Mouse (Mus musculus) heart, postnatal 14 days (tissue): ENCODE data around the gene Olfr905. TPM values are rescaled to one million over a fixed set of nuclear protein-coding genes. Genes with fewer than 3 reads are reported as not detected.

ENCODE experiments used
- DNase-seq, 2 experiments: peaks; one replicate each; pipeline ENCODE4 v3.0.0; 2021 to 2022
- intact Hi-C: fragments of 180-260 bp; cut with DNase I; formaldehyde crosslinking; loops from one replicate; pipeline ENCODE4 v1.15.1; 2025
- long read RNA-seq, 2 experiments: library from polyadenylated mRNA; stranded (forward); transcript quantifications; one replicate each; pipeline ENCODE4 v2.0.0; 2021
- total RNA-seq, 2 experiments: library from RNA; stranded (reverse); gene quantifications; 2 replicates each; pipeline ENCODE4 v1.2.3; 2021

Gene Olfr905
- not detected for total RNA-seq
- long read RNA-seq, experiment 1 = 0 reads
- long read RNA-seq, experiment 2 = 0 reads

GRCm38 (mm10) chr9:38470807-38471206 lies at the start of gene Olfr905:
Olfr905 (plus strand) TSS chr9:38471107.
- DNase-seq = no peak
- intact Hi-C loops = no loop called here

- DNase-seq = no peak
- intact Hi-C loops = no loop called here
Measured at GRCm38 (mm10) chr9:38423801-38424200, 47.1 kb upstream of the Olfr905 start.

GRCm38 (mm10) chr9:38427026-38427425 lies 43.9 kb upstream of the Olfr905 start:
- intact Hi-C loops = no loop called here
- DNase-seq = no peak

DNA sequence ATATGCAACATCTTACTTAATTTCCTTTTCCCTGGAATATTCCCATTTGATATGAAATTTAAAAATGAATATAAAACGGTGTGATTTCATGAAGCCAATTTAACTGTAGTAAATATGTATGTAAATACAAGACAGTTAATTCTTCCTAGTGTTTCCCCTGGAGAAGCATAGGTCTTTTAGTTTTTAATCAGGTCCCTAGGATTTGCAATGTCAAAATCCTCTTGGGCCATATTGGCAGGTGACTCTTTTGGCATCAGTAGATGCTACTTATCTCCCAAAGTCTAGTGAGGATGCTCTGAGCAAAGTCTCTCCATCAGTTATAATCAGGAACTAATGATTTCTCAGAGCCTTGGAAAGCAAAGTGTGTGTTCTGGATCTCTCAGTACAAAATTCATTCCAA lies 41.8 kb upstream of the Olfr905 start, which contains the start of gene Olfr901:
Gene Olfr901 (plus strand): TSS at position 301 of the 400 bp plus-strand sequence.
- intact Hi-C loops = no loop called here
- DNase-seq = no peak

- no peak for DNase-seq
- intact Hi-C loops = no loop called here
Measured at GRCm38 (mm10) chr9:38447352-38447751, 23.6 kb upstream of the Olfr905 start, which contains the start of gene Olfr902. Olfr902 (plus strand) TSS chr9:38447652.

GRCm38 (mm10) chr9:38462844-38463243 lies 8.1 kb upstream of the Olfr905 start, which contains the start of gene Olfr904:
Olfr904 (plus strand) TSS chr9:38463144.
- DNase-seq = no peak
- intact Hi-C loops = no loop called here

GRCm38 (mm10) chr9:38486785-38487184 lies 15.9 kb downstream of the Olfr905 start, which contains the start of gene Olfr906:
Olfr906 (plus strand) TSS chr9:38487085.
- intact Hi-C loops = no loop called here
- DNase-seq = no peak

DNA sequence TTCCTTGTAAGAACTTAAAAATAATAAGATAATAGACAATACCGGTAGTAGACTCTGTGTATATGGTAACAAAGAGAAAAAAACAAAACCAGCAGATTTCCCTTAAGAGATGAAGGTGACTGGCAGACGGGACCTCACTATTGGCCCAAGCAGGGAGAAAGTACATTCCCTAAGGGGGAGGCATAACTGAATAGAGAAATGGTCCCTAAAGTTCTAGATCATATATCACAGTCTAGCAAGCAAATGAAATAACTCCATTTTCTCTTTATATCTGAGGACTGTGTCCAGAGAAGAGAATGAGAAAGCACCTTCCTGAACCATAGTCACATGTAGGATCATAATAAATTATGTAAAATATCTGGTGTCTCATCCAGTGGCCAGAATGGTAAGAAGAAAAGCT lies 24.6 kb downstream of the Olfr905 start, which contains the start of gene Olfr907:
Gene Olfr907 (plus strand): TSS at position 301 of the 400 bp plus-strand sequence.
- DNase-seq = no peak
- intact Hi-C loops = no loop called here

- intact Hi-C loops = no loop called here
Measured at GRCm38 (mm10) chr9:38512353-38512752, 41.4 kb downstream of the Olfr905 start.

DNA sequence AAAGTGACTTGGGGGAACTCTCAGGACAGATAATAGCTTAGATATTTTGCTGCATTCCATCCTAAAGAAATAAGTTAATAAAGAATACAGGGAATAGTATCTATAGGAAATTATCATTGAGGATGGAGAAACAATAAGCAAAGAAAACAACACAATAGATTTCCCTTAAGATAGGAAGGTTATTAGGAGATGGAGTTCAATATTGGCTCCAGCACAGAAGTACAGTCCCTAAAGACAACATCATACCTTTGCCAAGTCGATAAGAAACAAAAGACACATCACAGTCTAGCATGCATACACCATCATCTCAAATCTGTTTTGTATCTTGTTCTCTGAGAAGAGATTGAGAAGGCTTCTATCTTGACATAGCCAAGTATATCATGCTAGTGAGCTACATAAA lies 50.4 kb downstream of the Olfr905 start, which contains the start of gene Olfr911-ps1:
Gene Olfr911-ps1 (plus strand): TSS at position 301 of the 400 bp plus-strand sequence.
- DNase-seq = no peak
- intact Hi-C loops = no loop called here

More at GRCm38 (mm10) chr9:38512353-38512752, 41.4 kb downstream of the Olfr905 start:
- no peak for DNase-seq

Other genes with a start within 250 kb of the Olfr905 start
- gene Olfr143, start 218.3 kb upstream of the Olfr905 start, total RNA-seq = not detected
- gene Olfr895, start 203.3 kb upstream of the Olfr905 start, total RNA-seq = not detected
- not detected for gene Olfr896-ps1, start 180.0 kb upstream of the Olfr905 start, total RNA-seq
- gene Olfr25, start 142.0 kb upstream of the Olfr905 start, total RNA-seq = not detected
- gene Olfr898, start 122.7 kb upstream of the Olfr905 start, total RNA-seq = not detected
- not detected for gene Olfr250, start 104.2 kb upstream of the Olfr905 start, total RNA-seq
- gene Olfr251, start 94.0 kb upstream of the Olfr905 start, total RNA-seq = not detected
- not detected for gene Olfr147, start 69.4 kb upstream of the Olfr905 start, total RNA-seq
- gene Olfr901, start 41.7 kb upstream of the Olfr905 start, total RNA-seq = not detected
- gene Olfr902, start 23.5 kb upstream of the Olfr905 start, total RNA-seq = not detected
- gene Olfr904, start 8.0 kb upstream of the Olfr905 start, total RNA-seq = not detected
- gene Olfr906, start 16.0 kb downstream of the Olfr905 start, total RNA-seq = not detected
- not detected for gene Olfr907, start 24.7 kb downstream of the Olfr905 start, total RNA-seq
- not detected for gene Olfr911-ps1, start 50.5 kb downstream of the Olfr905 start, total RNA-seq
- not detected for gene Olfr910, start 66.7 kb downstream of the Olfr905 start, total RNA-seq
- not detected for gene Olfr912, start 109.1 kb downstream of the Olfr905 start, total RNA-seq
- not detected for gene Olfr913, start 121.7 kb downstream of the Olfr905 start, total RNA-seq
- not detected for gene Olfr914, start 134.0 kb downstream of the Olfr905 start, total RNA-seq
- gene Olfr916, start 188.8 kb downstream of the Olfr905 start, total RNA-seq = not detected
- not detected for gene Olfr917, start 194.7 kb downstream of the Olfr905 start, total RNA-seq
- gene Olfr918, start 203.5 kb downstream of the Olfr905 start, total RNA-seq = not detected
- not detected for gene Olfr919, start 232.6 kb downstream of the Olfr905 start, total RNA-seq
- 10 to 100 TPM; 30.5 to 31.7 TPM for gene Vwa5a, start 247.2 kb downstream of the Olfr905 start, total RNA-seq